Mouse (Mus musculus): ENCODE measurements around the gene Kctd11. TPM values are rescaled to one million over a fixed set of nuclear protein-coding genes. Genes with fewer than 3 reads are reported as not detected.
"Not testable (repeated sequence)": the region's sequence is repeated elsewhere in the genome, so short reads cannot be mapped to it uniquely, and the experiment has no call there.

Gene Kctd11
- polyA plus RNA-seq, 1 experiment from 2014 or later, result 1.3 TPM

DNA sequence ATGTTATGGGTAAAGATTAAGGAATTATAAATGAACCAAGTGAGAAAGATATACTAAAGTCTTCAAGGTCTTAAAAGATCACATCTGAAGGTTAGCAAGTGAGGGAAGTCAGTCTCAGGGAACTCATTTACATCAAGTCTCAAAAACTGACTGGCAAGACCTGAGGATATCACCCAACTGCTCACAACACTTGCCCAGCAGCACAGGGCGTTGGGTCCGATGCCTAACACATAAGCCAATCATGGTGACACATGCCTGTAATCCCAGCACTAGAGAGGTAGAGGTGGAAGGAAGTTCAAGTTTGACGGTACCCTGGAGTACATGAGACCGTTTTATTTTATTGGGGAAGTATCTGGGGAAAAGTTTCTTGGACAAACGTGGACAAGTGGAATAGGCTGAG lies 36.9 kb upstream of the Kctd11 start:
- peak overlapping the region; percentile 99 for H3K27ac ChIP-seq
- no peaks in the 10 kb centered on the region for H3K27me3 ChIP-seq (replicated peaks)
- peaks cover 59% of the 10 kb centered on the region for H3K36me3 ChIP-seq
- no peaks in the 10 kb centered on the region for H3K9me3 ChIP-seq (replicated peaks)
- H3K9ac ChIP-seq, result peak overlapping the region; percentile 100
- ATAC-seq, result no peak
- WGBS (ENCODE audit: insufficient replicate concordance), result 68% methylated on average over 5 of the region's 5 CpGs
- peaks cover 67% of the 10 kb centered on the region for H3K4me1 ChIP-seq
- peak overlapping the region; percentile 92 for H3K4me2 ChIP-seq
- peak overlapping the region; percentile 86 for H3K4me3 ChIP-seq

GRCm38 (mm10) chr11:69917379-69917948 lies 36.3 kb upstream of the Kctd11 start:
- ATAC-seq, result no peak
- peak overlapping the region; percentile 92 for H3K4me2 ChIP-seq
- H3K27ac ChIP-seq, result peak overlapping the region; percentile 99
- 66% methylated on average over 8 of the region's 8 CpGs for WGBS (ENCODE audit: insufficient replicate concordance)
- H3K36me3 ChIP-seq, result peaks cover 66% of the 10 kb centered on the region
- H3K4me3 ChIP-seq, result peak overlapping the region; percentile 86
- H3K27me3 ChIP-seq (replicated peaks), result no peaks in the 10 kb centered on the region
- H3K9me3 ChIP-seq (replicated peaks), result no peaks in the 10 kb centered on the region
- H3K9ac ChIP-seq, result peak overlapping the region; percentile 100
- H3K4me1 ChIP-seq, result peaks cover 67% of the 10 kb centered on the region

DNA sequence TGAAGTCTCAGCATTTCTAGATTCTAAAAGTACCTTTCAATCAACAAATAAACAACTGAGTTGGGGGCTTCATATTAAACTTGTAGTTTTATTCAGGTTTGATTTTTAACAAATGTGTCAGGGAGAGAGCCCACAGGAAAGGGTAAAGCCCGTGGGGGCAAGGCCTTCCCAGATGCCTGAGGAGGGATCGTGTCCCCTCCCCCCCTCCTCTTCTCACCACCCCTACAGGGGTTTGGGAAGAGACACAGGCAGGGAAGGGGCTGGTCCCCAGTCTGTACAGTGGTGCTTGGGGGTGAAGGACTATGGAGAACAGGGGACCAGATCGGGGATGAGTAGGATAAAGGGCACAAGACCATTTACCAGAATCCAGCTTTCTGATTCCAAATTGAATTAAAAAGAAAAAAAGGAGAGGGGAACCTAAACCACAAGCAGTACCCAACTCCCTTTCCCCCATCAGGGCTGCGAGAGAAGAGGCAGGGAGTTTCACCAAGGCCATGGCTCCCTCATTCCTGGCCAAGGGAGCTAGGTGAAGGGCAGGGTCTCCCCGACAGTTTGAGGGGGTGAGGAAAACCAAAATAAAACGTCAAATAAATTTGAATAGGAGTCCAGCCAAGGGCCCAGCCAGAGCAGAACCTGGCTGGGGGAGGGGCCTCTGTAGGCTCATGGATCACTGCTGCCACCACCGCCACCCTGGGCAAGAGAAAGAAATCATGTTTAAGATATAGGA lies 35.6 kb upstream of the Kctd11 start:
- H3K27ac ChIP-seq, result peak overlapping the region; percentile 99
- H3K36me3 ChIP-seq, result peaks cover 72% of the 10 kb centered on the region
- peak overlapping the region; percentile 92 for H3K4me2 ChIP-seq
- peak overlapping the region; percentile 86 for H3K4me3 ChIP-seq
- 35% methylated on average over 7 of the region's 7 CpGs for WGBS (ENCODE audit: insufficient replicate concordance)
- H3K9ac ChIP-seq, result peak overlapping the region; percentile 100
- ATAC-seq; H3K9me3 ChIP-seq (replicated peaks); H3K27me3 ChIP-seq (replicated peaks): not testable (repeated sequence)
- H3K4me1 ChIP-seq, result peaks cover 62% of the 10 kb centered on the region

DNA sequence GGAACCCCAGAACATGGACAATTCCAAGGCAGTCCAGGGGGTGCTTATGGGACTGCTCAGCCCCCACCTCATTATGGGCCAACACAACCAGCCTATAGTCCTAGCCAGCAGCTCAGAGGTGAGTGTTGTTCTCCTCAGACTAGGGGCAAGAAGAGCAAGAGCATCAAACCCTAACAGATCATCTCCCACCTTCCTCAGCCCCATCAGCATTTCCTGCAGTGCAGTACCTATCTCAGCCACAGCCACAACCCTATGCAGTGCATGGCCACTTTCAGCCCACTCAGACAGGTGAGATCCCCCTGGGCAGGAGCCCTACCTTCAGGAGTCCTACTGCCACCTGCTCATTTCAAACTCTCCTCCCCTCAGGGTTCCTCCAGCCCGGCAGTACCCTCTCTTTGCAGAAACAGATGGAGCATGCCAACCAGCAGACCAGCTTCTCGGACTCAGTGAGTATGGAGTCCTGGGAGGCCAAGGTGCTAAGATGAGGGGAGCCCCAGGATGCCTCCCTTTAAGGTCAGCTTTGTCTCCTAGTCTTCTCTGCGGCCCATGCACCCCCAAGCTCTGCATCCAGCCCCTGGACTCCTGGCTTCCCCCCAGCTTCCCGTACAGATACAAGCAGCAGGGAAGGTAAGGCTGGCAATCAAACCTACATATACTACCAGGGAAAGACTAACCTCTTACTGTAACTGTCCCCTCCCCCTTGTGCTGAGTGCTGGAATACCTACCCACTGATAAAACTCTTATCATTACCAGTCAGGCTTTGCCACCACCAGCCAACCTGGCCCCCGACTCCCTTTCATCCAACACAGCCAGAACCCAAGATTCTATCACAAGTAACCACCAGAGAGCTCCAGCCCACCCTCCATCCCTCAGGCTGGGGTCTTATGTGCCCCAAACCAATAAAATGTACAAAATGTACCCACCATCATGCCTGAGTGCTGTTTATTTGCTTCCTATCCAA lies 34.7 kb upstream of the Kctd11 start:
- Histone ChIP-seq H3K9ac (peak overlapping the region; percentile 100), H3K27ac (peak overlapping the region; percentile 99), H3K4me2 (peak overlapping the region; percentile 92), H3K4me3 (peak overlapping the region; percentile 86), H3K4me1 (peaks cover 62% of the 10 kb centered on the region), H3K9me3 (replicated peaks) (no peaks in the 10 kb centered on the region), H3K27me3 (replicated peaks) (no peaks in the 10 kb centered on the region), H3K36me3 (peaks cover 81% of the 10 kb centered on the region)
- 27% methylated on average over 5 of the region's 5 CpGs for WGBS (ENCODE audit: insufficient replicate concordance)
- ATAC-seq, result peak; percentile 72

GRCm38 (mm10) chr11:69914917-69915430 lies 33.8 kb upstream of the Kctd11 start:
- no peaks in the 10 kb centered on the region for H3K9me3 ChIP-seq (replicated peaks)
- peak overlapping the region; percentile 92 for H3K4me2 ChIP-seq
- no peak for ATAC-seq
- peaks cover 88% of the 10 kb centered on the region for H3K36me3 ChIP-seq
- H3K4me3 ChIP-seq, result peak overlapping the region; percentile 86
- H3K9ac ChIP-seq, result peak overlapping the region; percentile 100
- no peaks in the 10 kb centered on the region for H3K27me3 ChIP-seq (replicated peaks)
- WGBS (ENCODE audit: insufficient replicate concordance), result 22% methylated on average over 9 of the region's 9 CpGs
- peak overlapping the region; percentile 99 for H3K27ac ChIP-seq
- H3K4me1 ChIP-seq, result peaks cover 62% of the 10 kb centered on the region

DNA sequence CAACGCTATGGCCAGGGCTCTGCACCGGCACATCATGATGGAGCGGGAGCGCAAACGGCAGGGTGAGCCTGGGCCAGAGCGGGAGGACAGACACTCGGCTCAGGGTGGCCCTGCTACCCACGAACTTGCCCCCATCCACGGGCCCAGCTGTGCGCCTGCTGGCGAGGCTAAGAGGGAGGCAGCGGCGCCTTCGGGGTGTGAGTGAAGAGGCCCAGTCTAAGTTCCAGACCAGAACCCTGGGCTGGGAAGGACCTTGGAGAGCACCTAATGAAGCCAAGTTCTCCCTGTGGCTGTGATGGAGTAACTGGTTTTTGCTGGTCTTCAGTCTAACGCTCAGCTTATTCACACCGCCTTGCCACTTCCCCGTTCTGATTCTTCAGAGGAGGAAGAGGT lies 33.2 kb upstream of the Kctd11 start:
- peak overlapping the region; percentile 100 for H3K9ac ChIP-seq
- H3K4me1 ChIP-seq, result peaks cover 60% of the 10 kb centered on the region
- H3K36me3 ChIP-seq, result peaks cover 91% of the 10 kb centered on the region
- peak overlapping the region; percentile 86 for H3K4me3 ChIP-seq
- H3K9me3 ChIP-seq (replicated peaks), result no peaks in the 10 kb centered on the region
- peak; percentile 19; the same call in 1 of the 2 replicates for ATAC-seq
- under 1% methylated on average over 17 of the region's 17 CpGs for WGBS (ENCODE audit: insufficient replicate concordance)
- peak overlapping the region; percentile 92 for H3K4me2 ChIP-seq
- peak overlapping the region; percentile 99 for H3K27ac ChIP-seq
- no peaks in the 10 kb centered on the region for H3K27me3 ChIP-seq (replicated peaks)

GRCm38 (mm10) chr11:69913554-69914371 lies 32.6 kb upstream of the Kctd11 start, which contains the start of gene Gps2:
Gene Gps2 (plus strand): TSS chr11:69913888.
- Histone ChIP-seq H3K27me3 (replicated peaks) (no peaks in the 10 kb centered on the region), H3K36me3 (peaks cover 91% of the 10 kb centered on the region), H3K27ac (peak within 1 kb of the TSS; percentile 99), H3K4me3 (peak within 1 kb of the TSS; percentile 86), H3K9ac (peak within 1 kb of the TSS; percentile 100), H3K9me3 (replicated peaks) (no peaks in the 10 kb centered on the region), H3K4me2 (peak within 1 kb of the TSS; percentile 92), H3K4me1 (peaks cover 54% of the 10 kb centered on the region)
- ATAC-seq, result peak; percentile 68
- WGBS (ENCODE audit: insufficient replicate concordance), result 1% methylated on average over 61 of the region's 61 CpGs

GRCm38 (mm10) chr11:69912716-69913530 lies 31.7 kb upstream of the Kctd11 start:
- H3K4me2 ChIP-seq, result peak overlapping the region; percentile 92
- peak overlapping the region; percentile 99 for H3K27ac ChIP-seq
- ATAC-seq, result no peak
- H3K4me3 ChIP-seq, result peak overlapping the region; percentile 86
- H3K36me3 ChIP-seq, result peaks cover 91% of the 10 kb centered on the region
- no peaks in the 10 kb centered on the region for H3K27me3 ChIP-seq (replicated peaks)
- H3K9me3 ChIP-seq (replicated peaks), result no peaks in the 10 kb centered on the region
- peak overlapping the region; percentile 100 for H3K9ac ChIP-seq
- H3K4me1 ChIP-seq, result peaks cover 46% of the 10 kb centered on the region
- WGBS (ENCODE audit: insufficient replicate concordance), result 76% methylated on average over 15 of the region's 15 CpGs

- Histone ChIP-seq H3K4me3 (no peak overlapping the region), H3K9ac (no peak overlapping the region), H3K27ac (no peak overlapping the region), H3K27me3 (replicated peaks) (no peaks in the 10 kb centered on the region), H3K4me2 (no peak overlapping the region), H3K36me3 (peaks cover 91% of the 10 kb centered on the region), H3K9me3 (replicated peaks) (no peaks in the 10 kb centered on the region), H3K4me1 (peaks cover 34% of the 10 kb centered on the region)
- no peak for ATAC-seq
- WGBS (ENCODE audit: insufficient replicate concordance), result 86% methylated on average over 6 of the region's 6 CpGs
Observed at GRCm38 (mm10) chr11:69911701-69912100, 30.5 kb upstream of the Kctd11 start.

- Histone ChIP-seq H3K4me2 (no peak overlapping the region), H3K9me3 (replicated peaks) (no peaks in the 10 kb centered on the region), H3K36me3 (peaks cover 91% of the 10 kb centered on the region), H3K4me3 (no peak overlapping the region), H3K27me3 (replicated peaks) (no peaks in the 10 kb centered on the region), H3K27ac (no peak overlapping the region), H3K4me1 (peaks cover 26% of the 10 kb centered on the region), H3K9ac (no peak overlapping the region)
- WGBS (ENCODE audit: insufficient replicate concordance), result 89% methylated on average over 17 of the region's 17 CpGs
- ATAC-seq, result no peak
Observed at GRCm38 (mm10) chr11:69910781-69911560, 29.8 kb upstream of the Kctd11 start.

Data from liver, embryonic 12.5 days (tissue).